In genomic region chr9:31925830-31926624, GRCm38 (mm10) we compare ENCODE assay signal across 7 mouse cellular contexts. TPM values are rescaled to one million over a fixed set of nuclear protein-coding genes. Genes with fewer than 3 reads are reported as not detected.
DNase-seq lines count a peak whose midpoint lies in the region; ATAC-seq and TF ChIP-seq lines count a peak whose summit lies in the region.

No protein-coding gene starts in this region.

- peak; percentile 91 for TF ChIP-seq CTCF in spleen, adult 2 months (IDR thresholded peaks at IDR 0.05; ENCODE audit: extremely low read depth, insufficient read depth, insufficient read length, insufficient replicate concordance)

- DNase-seq in adrenal gland, adult 8-10 months: peak; percentile 83
- peak; percentile 90 for DNase-seq in embryonic facial prominence, embryonic 11.5 days (ENCODE audit: low spot score)
- peak; percentile 79 to 89 for DNase-seq in heart, adult 18-20 months
- DNase-seq in kidney, adult 18-20 months: peak; percentile 88
- DNase-seq in limb, embryonic 11.5 days (ENCODE audit: low spot score): peak; percentile 91
- DNase-seq in spleen, adult 2 months (ENCODE audit: low read depth in 1 of 2, low spot score in 2 of 2): peak; percentile 34 to 58

- no peak overlapping the region for H3K9ac ChIP-seq in embryonic facial prominence, embryonic 11.5 days (replicated peaks; ENCODE audit: low read length)
- no peak overlapping the region for H3K9ac ChIP-seq in limb, embryonic 11.5 days (ENCODE audit: low read length)
- no peak overlapping the region for H3K9ac ChIP-seq in midbrain, embryonic 15.5 days

- peak; percentile 70 for ATAC-seq in embryonic facial prominence, embryonic 11.5 days (replicated peaks; ENCODE audit: insufficient number of reproducible peaks, low FRiP score, low TSS enrichment, low read depth)
- peak; percentile 78 for ATAC-seq in limb, embryonic 11.5 days (ENCODE audit: insufficient number of reproducible peaks, low FRiP score, low TSS enrichment, low read depth)
- ATAC-seq in midbrain, embryonic 15.5 days (replicated peaks): peak; percentile 83

- H3K9me3 ChIP-seq in embryonic facial prominence, embryonic 11.5 days (replicated peaks; ENCODE audit: control insufficient read depth, low read length): no peaks in the 10 kb centered on the region
- H3K9me3 ChIP-seq in limb, embryonic 11.5 days (ENCODE audit: control insufficient read depth, low read length): no peaks in the 10 kb centered on the region
- H3K9me3 ChIP-seq in midbrain, embryonic 15.5 days: no peaks in the 10 kb centered on the region

- H3K36me3 ChIP-seq in embryonic facial prominence, embryonic 11.5 days (replicated peaks; ENCODE audit: control insufficient read depth, insufficient read depth, low read depth, low read length): no peaks in the 10 kb centered on the region
- H3K36me3 ChIP-seq in limb, embryonic 11.5 days (ENCODE audit: control insufficient read depth, insufficient read depth, low read length): no peaks in the 10 kb centered on the region
- H3K36me3 ChIP-seq in midbrain, embryonic 15.5 days (replicated peaks): no peaks in the 10 kb centered on the region
- H3K36me3 ChIP-seq in spleen, adult 2 months (ENCODE audit: control insufficient read depth, insufficient read depth, low read length): no peaks in the 10 kb centered on the region

- no peak for TF ChIP-seq POLR2A in spleen, adult 2 months (IDR thresholded peaks at IDR 0.05; ENCODE audit: low read depth, low read length)

- H3K4me3 ChIP-seq in embryonic facial prominence, embryonic 11.5 days (ENCODE audit: low read depth, low read length): no peak overlapping the region
- H3K4me3 ChIP-seq in limb, embryonic 11.5 days (ENCODE audit: low read depth, low read length): no peak overlapping the region
- no peak overlapping the region for H3K4me3 ChIP-seq in midbrain, embryonic 15.5 days
- H3K4me3 ChIP-seq in spleen, adult 2 months (ENCODE audit: extremely low read depth, insufficient read depth, insufficient read length): no peak overlapping the region

- 18% methylated on average over 22 of the region's 22 CpGs for WGBS in embryonic facial prominence, embryonic 11.5 days
- 21% methylated on average over 22 of the region's 22 CpGs for WGBS in limb, embryonic 11.5 days
- WGBS in midbrain, embryonic 15.5 days: 21% methylated on average over 22 of the region's 22 CpGs
- WGBS in spleen, adult 2 months: 16% methylated on average over 22 of the region's 22 CpGs

- no peaks in the 10 kb centered on the region for H3K27me3 ChIP-seq in embryonic facial prominence, embryonic 11.5 days (ENCODE audit: control insufficient read depth, insufficient read depth, low read length)
- no peaks in the 10 kb centered on the region for H3K27me3 ChIP-seq in limb, embryonic 11.5 days (ENCODE audit: control insufficient read depth, insufficient read depth, low read length)
- no peaks in the 10 kb centered on the region for H3K27me3 ChIP-seq in midbrain, embryonic 15.5 days (replicated peaks)
- H3K27me3 ChIP-seq in spleen, adult 2 months (ENCODE audit: control insufficient read depth, insufficient read depth, low read length): no peaks in the 10 kb centered on the region

- no peaks in the 10 kb centered on the region for H3K4me1 ChIP-seq in embryonic facial prominence, embryonic 11.5 days (ENCODE audit: control insufficient read depth, insufficient read depth, low read length)
- no peaks in the 10 kb centered on the region for H3K4me1 ChIP-seq in limb, embryonic 11.5 days (ENCODE audit: control insufficient read depth, insufficient read depth, low read length)
- no peaks in the 10 kb centered on the region for H3K4me1 ChIP-seq in midbrain, embryonic 15.5 days
- H3K4me1 ChIP-seq in spleen, adult 2 months (ENCODE audit: control insufficient read depth, insufficient read depth, insufficient read length): no peaks in the 10 kb centered on the region

- no peak overlapping the region for H3K27ac ChIP-seq in embryonic facial prominence, embryonic 11.5 days (replicated peaks; ENCODE audit: low read depth, low read length)
- no peak overlapping the region for H3K27ac ChIP-seq in limb, embryonic 11.5 days (replicated peaks; ENCODE audit: low read depth, low read length)
- H3K27ac ChIP-seq in midbrain, embryonic 15.5 days: no peak overlapping the region
- no peak overlapping the region for H3K27ac ChIP-seq in spleen, adult 2 months (ENCODE audit: insufficient read depth, low read length)

- no peak overlapping the region for H3K4me2 ChIP-seq in embryonic facial prominence, embryonic 11.5 days (ENCODE audit: low read depth, low read length)
- no peak overlapping the region for H3K4me2 ChIP-seq in limb, embryonic 11.5 days (ENCODE audit: low read depth, severe bottlenecking)
- H3K4me2 ChIP-seq in midbrain, embryonic 15.5 days: peak overlapping the region; percentile 29; the same call in 1 of the 2 replicates

RNA-seq across cellular contexts. Expression of gene Barx2, which starts 12.8 kb away (rescaled TPM):
- not detected for total RNA-seq in adrenal gland, adult 8-10 months (2022)
- polyA plus RNA-seq in embryonic facial prominence, embryonic 11.5 days (2014; fragmentation: Nextera tagmentation; extraction: Ambion mirVana): 0.72 and 1.4 TPM in 2 replicates
- under 1 TPM; 0.25 to 0.28 TPM for total RNA-seq in heart, adult 18-20 months (2021)
- 1.0 and 1.3 TPM in 2 replicates for polyA plus RNA-seq in limb, embryonic 11.5 days (2014; fragmentation: Nextera tagmentation; extraction: Ambion mirVana)
- 0.17 TPM in 1 of 2 replicates, not detected in the other for polyA plus RNA-seq in midbrain, embryonic 15.5 days (2015; fragmentation: Nextera tagmentation; extraction: Ambion mirVana)
- not detected in 2 replicates for polyA plus RNA-seq in spleen, adult 2 months (2012; rRNA removed)
